Mouse (Mus musculus): ENCODE results near the gene Lzts2. TPM values are rescaled to one million over a fixed set of nuclear protein-coding genes. Genes with fewer than 3 reads are reported as not detected.

The Lzts2 gene
- polyA plus RNA-seq, 1 experiment from 2014 or later, result 51.4 TPM

DNA sequence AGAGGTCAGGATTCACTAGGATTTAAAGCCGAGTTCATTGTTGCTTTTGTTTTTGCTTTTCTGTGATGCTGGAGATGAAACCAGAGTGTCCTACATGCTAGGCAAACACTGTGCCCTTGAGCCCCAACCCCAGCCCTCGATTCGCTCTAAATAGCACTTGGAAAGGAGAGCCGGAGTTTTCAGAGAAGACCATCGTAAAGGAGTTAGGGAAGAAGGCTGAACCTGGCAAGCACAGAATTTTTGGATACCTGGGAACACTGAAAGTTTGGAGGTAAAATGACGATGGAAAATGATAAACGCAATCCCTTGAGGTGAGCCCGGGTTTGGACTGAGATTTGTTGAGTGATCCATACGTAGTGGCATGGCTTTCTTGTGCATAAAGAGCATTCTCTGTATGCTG lies 25.9 kb upstream of the Lzts2 start:
- no peaks in the 10 kb centered on the region for H3K9me3 ChIP-seq
- peak overlapping the region; percentile 69 for H3K4me3 ChIP-seq (replicated peaks)
- H3K9ac ChIP-seq, result no peak overlapping the region
- 39% methylated on average over 9 of the region's 9 CpGs for WGBS
- no peak for ATAC-seq (ENCODE audit: low FRiP score)
- H3K4me2 ChIP-seq, result peak overlapping the region; percentile 97
- peaks cover 15% of the 10 kb centered on the region; the same call in 1 of the 2 replicates for H3K36me3 ChIP-seq (replicated peaks)
- H3K27me3 ChIP-seq, result peaks cover 9% of the 10 kb centered on the region; the same call in 1 of the 2 replicates
- H3K4me1 ChIP-seq, result peaks cover 29% of the 10 kb centered on the region
- no peak overlapping the region; the same call in 1 of the 2 replicates for H3K27ac ChIP-seq

DNA sequence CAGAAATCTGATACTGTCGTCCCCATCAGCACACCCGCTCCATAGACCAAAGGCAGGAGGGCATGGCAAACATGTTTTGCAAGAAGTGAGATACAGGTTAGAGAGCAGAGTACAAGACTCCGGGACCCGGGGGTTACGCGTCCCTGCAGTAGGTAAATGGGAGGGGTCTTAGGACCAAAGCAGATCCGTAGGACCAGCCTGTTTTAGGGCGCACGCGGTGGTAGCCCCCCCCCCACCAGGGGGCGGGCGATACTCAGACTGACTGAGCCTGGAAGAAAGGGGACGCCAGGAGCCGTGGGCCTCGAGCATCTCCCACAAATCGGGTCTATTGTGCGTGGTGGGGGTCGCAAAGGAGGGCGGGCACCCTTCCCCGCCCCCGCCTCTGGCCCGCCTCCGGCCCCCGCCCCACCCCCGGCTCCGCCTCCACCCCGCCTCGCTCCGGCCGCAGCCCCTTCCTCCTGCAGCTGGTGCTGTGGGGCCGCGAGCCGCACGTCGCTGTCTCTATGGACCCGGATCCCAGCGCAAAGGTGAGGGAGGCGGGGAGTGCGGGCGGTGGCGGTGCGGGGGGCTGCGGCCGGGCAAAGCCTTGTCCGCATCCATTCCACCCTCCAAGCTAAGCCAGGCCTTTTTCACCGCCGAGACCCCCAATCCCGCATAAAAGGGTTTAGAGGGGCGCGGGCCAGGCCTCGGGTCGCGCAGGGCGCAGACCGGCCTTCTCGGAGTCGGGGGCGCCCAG lies 25.2 kb upstream of the Lzts2 start, which contains the start of gene Sema4g:
Sema4g (plus strand) TSS at position 271 of the 736 bp plus-strand sequence.
- H3K4me2 ChIP-seq, result peak within 1 kb of the TSS; percentile 97
- peak within 1 kb of the TSS; percentile 31; the same call in 1 of the 2 replicates for H3K27ac ChIP-seq
- under 1% methylated on average over 49 of the region's 58 CpGs for WGBS
- H3K4me3 ChIP-seq (replicated peaks), result peak within 1 kb of the TSS; percentile 69
- H3K4me1 ChIP-seq, result peaks cover 29% of the 10 kb centered on the region
- peak; percentile 89 for ATAC-seq (ENCODE audit: low FRiP score)
- H3K9ac ChIP-seq, result peak within 1 kb of the TSS; percentile 83
- H3K27me3 ChIP-seq, result peaks cover 9% of the 10 kb centered on the region; the same call in 1 of the 2 replicates
- peaks cover 15% of the 10 kb centered on the region; the same call in 1 of the 2 replicates for H3K36me3 ChIP-seq (replicated peaks)
- H3K9me3 ChIP-seq, result no peaks in the 10 kb centered on the region

DNA sequence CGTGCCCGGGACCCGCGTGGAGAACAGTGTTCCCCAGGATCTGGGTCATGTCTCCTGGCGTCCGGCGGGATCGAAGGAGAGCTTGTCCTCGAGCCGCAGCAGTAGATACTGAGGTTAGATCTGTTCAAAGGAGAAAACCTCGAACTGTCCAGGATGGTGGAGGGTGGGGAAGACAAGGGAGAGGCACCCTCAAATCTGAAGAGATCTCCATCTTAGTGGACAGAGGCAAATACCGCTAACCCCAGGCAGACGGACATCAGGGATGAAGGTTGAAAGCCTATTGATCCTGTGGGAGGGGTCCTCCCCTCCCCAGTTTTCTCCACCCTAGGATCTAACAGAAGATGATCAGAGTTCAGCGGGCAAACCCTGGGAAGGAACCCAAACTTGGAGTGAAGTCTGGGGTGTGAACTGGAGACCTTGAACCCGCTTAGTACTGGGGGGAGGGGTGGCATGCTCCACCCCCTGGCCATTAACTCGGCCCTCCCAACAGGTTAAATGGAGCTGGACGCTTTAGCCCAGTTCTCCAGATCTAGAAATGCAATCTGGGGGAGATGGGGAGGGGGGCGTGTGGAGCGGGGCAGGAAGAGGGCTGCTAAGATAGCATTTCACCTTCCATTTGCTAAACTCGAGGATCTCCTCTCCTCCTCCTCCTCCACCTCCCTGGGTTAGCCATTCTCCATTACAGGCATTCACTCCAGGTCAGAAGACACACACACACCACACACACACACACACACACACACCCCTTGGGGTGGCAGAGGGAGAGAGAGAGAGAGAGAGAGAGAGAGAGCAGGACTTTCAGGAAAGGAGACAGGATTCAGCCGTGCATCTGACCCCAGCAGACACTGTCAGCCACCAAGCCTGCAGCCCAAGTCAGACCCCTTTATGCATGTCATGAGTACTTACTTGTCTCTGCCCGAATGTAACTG lies 24.4 kb upstream of the Lzts2 start:
- peaks cover 9% of the 10 kb centered on the region; the same call in 1 of the 2 replicates for H3K27me3 ChIP-seq
- 6% methylated on average over 21 of the region's 22 CpGs for WGBS
- H3K27ac ChIP-seq, result no peak overlapping the region
- H3K9me3 ChIP-seq, result no peaks in the 10 kb centered on the region
- peak overlapping the region; percentile 83 for H3K9ac ChIP-seq
- H3K36me3 ChIP-seq (replicated peaks), result peaks cover 10% of the 10 kb centered on the region; the same call in 1 of the 2 replicates
- H3K4me3 ChIP-seq (replicated peaks), result peak overlapping the region; percentile 69
- peaks cover 29% of the 10 kb centered on the region for H3K4me1 ChIP-seq
- ATAC-seq (ENCODE audit: low FRiP score), result 0 out of 2 replicates have a peak, but pooled peaks have one; percentile 12
- H3K4me2 ChIP-seq, result peak overlapping the region; percentile 97

DNA sequence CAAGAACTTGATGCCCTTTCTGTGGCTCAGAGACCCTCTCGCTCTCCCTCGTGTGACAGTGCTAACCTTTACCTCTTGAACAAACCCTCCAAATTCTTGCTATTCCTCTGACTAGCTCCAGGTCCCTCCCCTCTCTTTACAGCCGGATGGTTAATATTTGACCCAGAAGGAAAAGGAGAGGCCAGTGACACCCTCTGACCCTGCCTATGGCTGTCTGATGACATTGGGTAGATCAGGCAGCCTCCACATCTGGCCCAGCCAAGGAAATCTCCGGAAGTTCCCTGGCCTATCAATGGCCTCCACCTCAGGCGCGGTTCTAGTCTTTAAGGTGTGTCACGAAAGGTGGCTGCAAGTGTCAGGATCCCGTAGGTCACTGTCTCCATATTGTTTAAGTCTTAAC lies 23.2 kb upstream of the Lzts2 start:
- peaks cover 29% of the 10 kb centered on the region for H3K4me1 ChIP-seq
- no peak overlapping the region for H3K4me3 ChIP-seq (replicated peaks)
- no peak for ATAC-seq (ENCODE audit: low FRiP score)
- no peak overlapping the region for H3K27ac ChIP-seq
- H3K4me2 ChIP-seq, result no peak overlapping the region
- 83% methylated on average over 8 of the region's 8 CpGs for WGBS
- peaks cover 10% of the 10 kb centered on the region; the same call in 1 of the 2 replicates for H3K36me3 ChIP-seq (replicated peaks)
- H3K27me3 ChIP-seq, result peaks cover 9% of the 10 kb centered on the region; the same call in 1 of the 2 replicates
- no peaks in the 10 kb centered on the region for H3K9me3 ChIP-seq
- H3K9ac ChIP-seq, result 0 out of 2 replicates have a peak overlapping the region, but pooled peaks have one; percentile 83

DNA sequence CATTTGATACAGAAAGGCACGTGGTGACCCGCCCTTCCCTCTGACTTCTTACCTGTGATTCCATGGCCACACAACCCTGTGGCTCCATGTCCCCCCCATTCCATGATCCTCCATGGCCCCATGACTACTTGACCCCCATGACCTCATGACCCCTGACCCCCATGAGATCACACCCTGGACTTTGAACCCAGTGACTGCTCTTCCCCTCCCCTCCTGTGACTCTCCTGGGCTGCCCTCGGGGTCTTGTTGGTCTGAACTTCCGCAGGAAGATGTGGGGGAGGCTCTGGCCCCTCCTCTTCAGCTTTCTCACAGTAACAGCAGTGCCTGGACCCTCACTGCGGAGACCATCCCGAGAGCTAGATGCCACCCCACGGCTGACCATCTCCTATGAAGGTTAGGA lies 22.0 kb upstream of the Lzts2 start:
- H3K4me1 ChIP-seq, result peaks cover 29% of the 10 kb centered on the region
- H3K36me3 ChIP-seq (replicated peaks), result peaks cover 18% of the 10 kb centered on the region
- no peak overlapping the region for H3K27ac ChIP-seq

DNA sequence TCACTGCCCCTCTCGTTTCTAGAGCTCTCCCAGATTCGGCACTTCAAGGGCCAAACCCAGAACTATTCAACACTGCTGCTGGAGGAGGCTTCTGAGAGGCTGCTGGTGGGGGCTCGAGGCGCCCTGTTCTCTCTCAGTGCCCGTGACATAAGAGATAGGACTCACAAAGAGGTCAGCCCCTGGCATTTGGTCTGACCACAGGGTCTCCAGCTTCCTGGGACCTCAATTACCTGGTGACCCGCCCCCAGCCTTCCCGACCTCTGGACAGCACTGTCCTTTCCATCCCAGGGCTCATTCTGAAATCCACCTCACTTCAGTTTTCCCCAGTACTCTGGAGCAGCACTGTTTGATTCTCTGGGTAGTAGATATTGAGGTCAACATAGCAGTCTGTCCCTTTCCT lies 21.5 kb upstream of the Lzts2 start:
- Histone ChIP-seq H3K27ac (no peak overlapping the region), H3K4me3 (replicated peaks) (no peak overlapping the region), H3K9ac (no peak overlapping the region), H3K27me3 (peaks cover 3% of the 10 kb centered on the region; the same call in 1 of the 2 replicates), H3K4me2 (no peak overlapping the region; the same call in 1 of the 2 replicates), H3K36me3 (replicated peaks) (peaks cover 23% of the 10 kb centered on the region), H3K9me3 (no peaks in the 10 kb centered on the region), H3K4me1 (peaks cover 29% of the 10 kb centered on the region)
- ATAC-seq (ENCODE audit: low FRiP score), result no peak
- 64% methylated on average over 7 of the region's 7 CpGs for whole genome bisulfite sequencing

More for the DNA sequence above, 22.0 kb upstream of the Lzts2 start:
- no peak overlapping the region for H3K9ac ChIP-seq
- H3K9me3 ChIP-seq, result no peaks in the 10 kb centered on the region
- WGBS, result 60% methylated on average over 7 of the region's 7 CpGs
- H3K4me3 ChIP-seq (replicated peaks), result no peak overlapping the region
- no peak overlapping the region; the same call in 1 of the 2 replicates for H3K4me2 ChIP-seq
- H3K27me3 ChIP-seq, result peaks cover 3% of the 10 kb centered on the region; the same call in 1 of the 2 replicates
- no peak for ATAC-seq (ENCODE audit: low FRiP score)

DNA sequence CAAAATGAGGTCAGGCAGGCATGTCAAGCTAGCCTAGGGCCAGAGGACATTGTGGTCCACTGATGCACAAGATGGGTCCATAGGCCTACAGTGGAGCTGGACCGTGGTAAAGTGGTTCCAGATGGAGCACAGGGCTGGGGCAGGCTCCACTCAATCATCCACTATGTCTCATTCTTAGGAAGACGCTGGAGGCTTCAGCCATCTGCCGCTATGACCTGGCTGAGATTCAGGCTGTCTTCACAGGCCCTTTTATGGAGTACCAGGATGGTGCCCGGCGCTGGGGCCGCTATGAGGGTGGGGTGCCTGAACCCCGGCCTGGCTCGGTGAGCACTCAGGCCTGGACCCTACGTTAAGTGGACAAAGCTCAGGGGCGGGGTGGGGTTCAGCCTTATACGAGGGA lies 16.4 kb upstream of the Lzts2 start:
- Histone ChIP-seq H3K27me3 (no peaks in the 10 kb centered on the region), H3K9me3 (no peaks in the 10 kb centered on the region), H3K4me2 (no peak overlapping the region), H3K36me3 (replicated peaks) (peaks cover 61% of the 10 kb centered on the region), H3K9ac (no peak overlapping the region), H3K4me3 (replicated peaks) (no peak overlapping the region), H3K27ac (no peak overlapping the region), H3K4me1 (no peaks in the 10 kb centered on the region)
- ATAC-seq (ENCODE audit: low FRiP score), result no peak
- WGBS, result 89% methylated on average over 11 of the region's 11 CpGs

DNA sequence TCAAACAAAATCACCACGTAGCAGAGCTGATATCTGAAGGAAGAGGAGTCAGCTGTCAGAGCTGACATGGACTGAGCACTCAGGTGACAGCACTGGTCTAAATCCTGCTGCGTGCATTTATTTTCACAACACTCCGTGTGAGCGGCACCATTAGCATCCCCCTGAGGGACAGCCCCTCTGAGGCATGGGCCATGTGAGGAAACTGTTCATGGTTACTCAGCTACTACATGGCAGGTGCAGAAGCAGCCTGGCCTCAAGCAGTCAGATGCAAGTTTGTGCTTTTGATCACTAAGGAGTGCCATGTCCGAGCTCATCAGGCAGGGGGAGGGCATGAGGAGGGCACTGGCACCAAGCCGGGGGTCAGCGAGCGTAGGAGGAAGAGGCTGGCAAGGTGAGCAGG lies 14.6 kb upstream of the Lzts2 start:
- Histone ChIP-seq H3K4me1 (no peaks in the 10 kb centered on the region), H3K36me3 (replicated peaks) (peaks cover 74% of the 10 kb centered on the region), H3K27ac (no peak overlapping the region), H3K9me3 (no peaks in the 10 kb centered on the region), H3K4me2 (no peak overlapping the region), H3K9ac (no peak overlapping the region), H3K27me3 (no peaks in the 10 kb centered on the region), H3K4me3 (replicated peaks) (no peak overlapping the region)
- ATAC-seq (ENCODE audit: low FRiP score), result no peak
- 89% methylated on average over 8 of the region's 8 CpGs for WGBS

DNA sequence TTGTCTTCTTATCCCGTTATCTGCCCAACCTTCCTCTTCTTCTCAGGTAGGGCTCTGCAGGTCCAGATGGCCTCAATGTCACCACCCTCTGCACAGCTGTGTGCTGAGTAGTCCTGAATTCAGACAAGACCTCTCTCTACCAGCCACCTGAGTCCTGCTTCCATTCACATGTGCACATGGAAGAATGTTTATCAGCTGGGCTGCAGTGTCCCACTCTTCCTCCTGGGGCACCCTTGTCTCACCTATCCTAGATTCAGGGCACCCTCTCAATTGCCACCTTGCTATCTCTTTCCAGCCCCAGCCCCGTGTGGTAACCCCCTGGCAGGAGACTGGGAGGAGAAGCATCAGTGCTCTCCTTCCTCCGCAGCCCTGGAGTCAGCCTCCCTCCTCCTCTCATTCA lies 11.9 kb upstream of the Lzts2 start:
- no peak for ATAC-seq (ENCODE audit: low FRiP score)
- no peak overlapping the region for H3K27ac ChIP-seq
- H3K4me2 ChIP-seq, result no peak overlapping the region
- no peak overlapping the region for H3K4me3 ChIP-seq (replicated peaks)
- WGBS, result 60% methylated on average over 3 of the region's 3 CpGs
- peaks cover 69% of the 10 kb centered on the region for H3K36me3 ChIP-seq (replicated peaks)
- no peaks in the 10 kb centered on the region for H3K27me3 ChIP-seq
- H3K4me1 ChIP-seq, result peaks cover 16% of the 10 kb centered on the region
- H3K9ac ChIP-seq, result no peak overlapping the region
- no peaks in the 10 kb centered on the region for H3K9me3 ChIP-seq

DNA sequence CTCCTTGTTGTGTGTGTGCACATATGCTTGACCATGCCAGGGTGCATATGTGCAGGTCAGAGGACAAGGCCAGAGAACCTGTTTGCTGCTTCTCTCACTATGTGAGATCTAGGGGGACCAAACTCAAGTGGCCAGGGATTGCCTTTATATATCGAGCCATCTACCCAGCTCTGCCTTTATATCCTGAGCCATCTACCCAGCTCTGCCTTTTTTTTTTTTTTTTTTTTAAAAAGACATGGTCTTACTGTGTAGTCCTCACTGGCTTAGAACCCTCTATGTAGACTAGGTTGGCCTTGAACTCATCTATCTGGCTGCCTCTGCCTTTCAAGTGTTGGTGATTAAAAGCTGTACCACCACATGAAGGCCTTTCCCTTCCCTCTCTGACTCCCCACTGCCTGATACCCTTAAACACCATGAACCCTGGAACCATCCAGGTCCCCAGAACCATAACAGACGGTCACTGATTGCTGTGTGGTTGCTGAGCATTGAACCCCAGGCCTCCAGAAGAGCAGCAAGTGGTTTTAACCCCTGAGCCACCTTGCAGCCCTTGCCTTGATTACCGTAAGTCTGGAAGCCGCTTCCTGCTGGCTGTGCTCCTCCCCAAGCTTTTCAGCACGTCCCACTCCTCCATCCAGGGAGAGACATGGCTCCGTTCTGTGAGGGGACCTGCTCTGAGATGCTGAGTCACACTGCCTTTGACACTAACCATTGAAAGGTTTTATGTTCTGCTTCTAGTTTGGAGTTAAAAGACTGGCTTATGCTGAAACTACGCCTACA lies 10.3 kb upstream of the Lzts2 start:
- no peak overlapping the region for H3K27ac ChIP-seq
- 88% methylated on average over 7 of the region's 7 CpGs for WGBS
- no peak overlapping the region for H3K9ac ChIP-seq
- H3K4me1 ChIP-seq, result peaks cover 20% of the 10 kb centered on the region
- H3K9me3 ChIP-seq, result no peaks in the 10 kb centered on the region
- H3K4me2 ChIP-seq, result no peak overlapping the region
- no peaks in the 10 kb centered on the region for H3K27me3 ChIP-seq
- no peak for ATAC-seq (ENCODE audit: low FRiP score)
- peaks cover 61% of the 10 kb centered on the region for H3K36me3 ChIP-seq (replicated peaks)
- H3K4me3 ChIP-seq (replicated peaks), result no peak overlapping the region

DNA sequence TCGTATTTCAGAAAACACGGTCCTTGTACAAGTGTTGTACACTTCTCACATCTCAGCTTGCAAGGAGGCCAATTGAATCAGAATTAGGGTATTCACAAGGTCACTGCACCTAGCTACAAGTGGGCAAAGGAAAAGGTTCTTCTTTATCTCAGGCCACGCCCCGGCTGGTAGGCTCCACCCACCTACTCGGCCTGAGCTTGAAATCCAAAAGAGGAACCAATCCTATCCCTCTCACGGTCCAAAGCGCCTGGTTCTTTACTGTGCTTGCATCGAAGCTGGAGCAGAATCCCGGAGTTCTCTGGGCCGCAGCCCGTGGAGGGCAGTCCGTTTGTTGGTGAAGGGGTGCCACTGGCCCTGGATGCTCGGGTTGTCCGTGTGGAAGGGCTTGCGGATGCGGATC lies 8.8 kb upstream of the Lzts2 start, which contains the start of gene Twnk:
Twnk (plus strand) TSS at position 220 of the 400 bp plus-strand sequence.
- 10% methylated on average over 16 of the region's 16 CpGs for WGBS
- H3K4me3 ChIP-seq (replicated peaks), result peak within 1 kb of the TSS; percentile 95
- no peak for ATAC-seq (ENCODE audit: low FRiP score)
- peak within 1 kb of the TSS; percentile 86 for H3K9ac ChIP-seq
- no peaks in the 10 kb centered on the region for H3K9me3 ChIP-seq
- H3K27me3 ChIP-seq, result no peaks in the 10 kb centered on the region
- H3K36me3 ChIP-seq (replicated peaks), result peaks cover 59% of the 10 kb centered on the region
- peak within 1 kb of the TSS; percentile 80 for H3K27ac ChIP-seq
- peaks cover 20% of the 10 kb centered on the region for H3K4me1 ChIP-seq
- peak within 1 kb of the TSS; percentile 98 for H3K4me2 ChIP-seq
